ENCODE assay signal across 36 mouse cellular contexts in genomic region chr5:120765010-120765409, GRCm38 (mm10). TPM values are rescaled to one million over a fixed set of nuclear protein-coding genes. Genes with fewer than 3 reads are reported as not detected.
DNase-seq lines count a peak whose midpoint lies in the region; TF ChIP-seq lines count a peak whose summit lies in the region.
"Had no signal": no experiment of that assay in that cellular context is flagged by ENCODE, and none has a peak within 500 bp of the region (broad histone marks: within the 10 kb centered on the region; RNA-seq: fewer than 3 reads in every experiment).

No protein-coding gene starts in this region.

- no peak overlapping the region for H3K4me3 ChIP-seq in layer of hippocampus, adult 2 months
- H3K4me3 ChIP-seq in E14TG2a.4 (replicated peaks; ENCODE audit: low read length) (no peak overlapping the region), ES-E14 (ENCODE audit: insufficient read depth in 1 of 2, low read depth in 1 of 2, low read length in 2 of 2, poor library complexity in 1 of 2, severe bottlenecking in 1 of 2) (no peak overlapping the region)
- no peak overlapping the region for H3K4me3 ChIP-seq in thymus, adult 2 months (ENCODE audit: control insufficient read depth, insufficient read depth, low read length)
- H3K4me3 ChIP-seq: forebrain, embryonic 10.5 days; forebrain, embryonic 13.5 days; heart, adult 2 months; hindbrain, embryonic 12.5 days; hindbrain, embryonic 15.5 days had no signal

- no peaks in the 10 kb centered on the region for H3K9me3 ChIP-seq in E14TG2a.4 (ENCODE audit: low read length)
- H3K9me3 ChIP-seq in ES-E14 (ENCODE audit: control insufficient read depth, insufficient read depth, low read depth, low read length) = no peaks in the 10 kb centered on the region
- H3K9me3 ChIP-seq: forebrain, embryonic 10.5 days; forebrain, embryonic 13.5 days; G1E; hindbrain, embryonic 12.5 days; hindbrain, embryonic 15.5 days had no signal

- H3K27me3 ChIP-seq in E14TG2a.4 (ENCODE audit: insufficient read depth, low read length) = peaks cover 2% of the 10 kb centered on the region; the same call in 1 of the 2 replicates
- no peaks in the 10 kb centered on the region for H3K27me3 ChIP-seq in thymus, adult 2 months (ENCODE audit: control insufficient read depth, insufficient read depth, low read length)
- H3K27me3 ChIP-seq: forebrain, embryonic 13.5 days; hindbrain, embryonic 12.5 days; hindbrain, embryonic 15.5 days had no signal

- WGBS in thymus, adult 2 months = 90% methylated on average over 8 of the region's 8 CpGs

- TF ChIP-seq CTCF in layer of hippocampus, adult 2 months (conservative IDR thresholded peaks at IDR 0.05) = peak; percentile 28
- peak; percentile 97 for TF ChIP-seq CTCF in E14TG2a.4 (conservative IDR thresholded peaks at IDR 0.05; ENCODE audit: low read length)
- no peak for TF ChIP-seq CTCF in thymus, adult 2 months (IDR thresholded peaks at IDR 0.05; ENCODE audit: borderline replicate concordance, control insufficient read depth, extremely low read depth, insufficient read depth, low read length, poor library complexity)

- H3K27ac ChIP-seq in layer of hippocampus, adult 2 months = no peak overlapping the region
- H3K27ac ChIP-seq in ES-E14 (ENCODE audit: insufficient read depth, low read depth, low read length, poor library complexity, severe bottlenecking) = no peak overlapping the region
- H3K27ac ChIP-seq in thymus, adult 2 months (ENCODE audit: control insufficient read depth, insufficient read depth, low read length) = no peak overlapping the region
- H3K27ac ChIP-seq: forebrain, embryonic 10.5 days; forebrain, embryonic 13.5 days; heart, adult 2 months; hindbrain, embryonic 12.5 days; hindbrain, embryonic 15.5 days had no signal

- DNase-seq in layer of hippocampus, adult 2 months (ENCODE audit: low spot score in 2 of 2) = no peak
- no peak for DNase-seq in layer of hippocampus, adult 8-10 months (ENCODE audit: low spot score in 2 of 2)
- peak; percentile 30 for DNase-seq in A20 (ENCODE audit: low read depth, low spot score)
- no peak for DNase-seq in ES-E14 (ENCODE audit: low read depth, low spot score)
- no peak for DNase-seq in left cerebral cortex, adult 8-10 months (ENCODE audit: low spot score in 2 of 2)
- DNase-seq in thymus, adult 2 months = no peak
- no peak for DNase-seq in thymus, postnatal 4 days
- DNase-seq: adrenal gland, postnatal 14 days; cerebellum, adult 11 months; cerebellum, adult 2 months; cerebellum, adult 9-11 months; gastrocnemius, postnatal 10 days; gastrocnemius, postnatal 36 days; heart, adult 2 months had no signal

- in situ Hi-C loops in ES-E14 (cut with MboI; ENCODE audit: low sequenced_read_pairs in 2 of 2, unreplicated experiment in 2 of 2) = no loop called here

- no peak overlapping the region for H3K9ac ChIP-seq in ES-E14 (ENCODE audit: insufficient read depth, low read depth, low read length, poor library complexity, severe bottlenecking)
- H3K9ac ChIP-seq: forebrain, embryonic 13.5 days; hindbrain, embryonic 12.5 days; hindbrain, embryonic 15.5 days had no signal

- TF ChIP-seq POLR2A in thymus, adult 2 months (IDR thresholded peaks at IDR 0.05; ENCODE audit: control insufficient read depth, extremely low read depth, insufficient read depth, low read length, poor library complexity) = no peak

- H3K4me1 ChIP-seq in E14TG2a.4 (replicated peaks; ENCODE audit: low read depth, low read length) (peaks cover 26% of the 10 kb centered on the region), ES-E14 (ENCODE audit: control insufficient read depth in 2 of 2, insufficient read depth in 2 of 2, low read length in 2 of 2, poor library complexity in 1 of 2) (peaks cover 3 to 7% of the 10 kb centered on the region in 2 experiments; a peak in 1 of 4 replicates)
- H3K4me1 ChIP-seq in thymus, adult 2 months (replicated peaks; ENCODE audit: control insufficient read depth, insufficient read depth, low read length) = peaks cover 2% of the 10 kb centered on the region; the same call in 1 of the 2 replicates
- H3K4me1 ChIP-seq: forebrain, embryonic 13.5 days; hindbrain, embryonic 12.5 days had no signal

- no peaks in the 10 kb centered on the region for H3K36me3 ChIP-seq in E14TG2a.4 (ENCODE audit: insufficient read depth, low read length)
- H3K36me3 ChIP-seq in ES-E14 (ENCODE audit: control insufficient read depth, insufficient read depth, low read length, poor library complexity, severe bottlenecking) = no peaks in the 10 kb centered on the region
- H3K36me3 ChIP-seq in thymus, adult 2 months (ENCODE audit: control insufficient read depth, insufficient read depth, low read length) = no peaks in the 10 kb centered on the region
- H3K36me3 ChIP-seq: forebrain, embryonic 10.5 days; G1E; hindbrain, embryonic 12.5 days; hindbrain, embryonic 15.5 days had no signal

TF ChIP-seq in ES-E14, 5 proteins besides CTCF, POLR2A, EP300 and RAD21:
- TF ChIP-seq ZC3H11A (IDR thresholded peaks at IDR 0.05; ENCODE audit: borderline replicate concordance, low read depth, low read length) (0 out of 2 replicates have a peak, but pooled peaks have one; percentile 26), ZNF384 (IDR thresholded peaks at IDR 0.05; ENCODE audit: low read depth, low read length) (no peak)

RNA-seq across cellular contexts. Expression of gene Oas3, which starts 12.5 kb away (rescaled TPM):
- not detected for total RNA-seq in layer of hippocampus, adult 2 months (2021)
- total RNA-seq in layer of hippocampus, adult 8-10 months (2022) = under 1 TPM in 2 of 4 experiments, not detected in 2; 0.09 to 0.30 TPM
- total RNA-seq in ES-E14 (2012; rRNA removed) = 1.6 and 2.4 TPM in 2 replicates
- total RNA-seq in left cerebral cortex, adult 8-10 months (2022) = not detected
- 27.6 and 28.1 TPM in 2 replicates for polyA plus RNA-seq in thymus, adult 2 months (2012; rRNA removed)
- total RNA-seq: gastrocnemius, adult 18-20 months; gastrocnemius, postnatal 10 days; gastrocnemius, postnatal 36 days had no signal
- polyA plus RNA-seq: C2C12; embryonic facial prominence, embryonic 11.5 days had no signal

RNA-seq across cellular contexts. Expression of gene Oas2, which starts 15.4 kb away (rescaled TPM):
- not detected for total RNA-seq in layer of hippocampus, adult 2 months (2021)
- under 1 TPM; 0.12 to 0.65 (median 0.40) TPM for total RNA-seq in layer of hippocampus, adult 8-10 months (2022)
- total RNA-seq in ES-E14 (2012; rRNA removed) = 0.85 and 1.3 TPM in 2 replicates
- total RNA-seq in left cerebral cortex, adult 8-10 months (2022) = under 1 TPM in 2 of 4 experiments, not detected in 2; 0.21 to 0.27 TPM
- polyA plus RNA-seq in thymus, adult 2 months (2012; rRNA removed) = 18.5 and 22.4 TPM in 2 replicates
- polyA plus RNA-seq: C2C12; forebrain, embryonic 10.5 days; Patski had no signal

RNA-seq across cellular contexts. Expression of gene Oas1e, which starts 30.3 kb away (rescaled TPM):
- not detected for total RNA-seq in layer of hippocampus, adult 2 months (2021)
- not detected for total RNA-seq in layer of hippocampus, adult 8-10 months (2022)
- total RNA-seq in ES-E14 (2012; rRNA removed) = 0.18 and 0.32 TPM in 2 replicates
- not detected for total RNA-seq in left cerebral cortex, adult 8-10 months (2022)
- 0.52 and 0.74 TPM in 2 replicates for polyA plus RNA-seq in thymus, adult 2 months (2012; rRNA removed)
- total RNA-seq: adrenal gland, adult 18-20 months; adrenal gland, postnatal 14 days; adrenal gland, postnatal 4 days; G1E; gastrocnemius, adult 18-20 months; gastrocnemius, postnatal 10 days; gastrocnemius, postnatal 36 days; granulocyte monocyte progenitor cell, adult 5-6 weeks; heart, adult 2 months; heart, postnatal 25 days had no signal
- polyA plus RNA-seq: activated CD4-positive, CD25-positive, alpha-beta regulatory T cell, adult 4 months; C2C12; CD4-positive, CD25-positive, alpha-beta regulatory T cell, adult 4 months; cerebellum, adult 2 months; embryonic facial prominence, embryonic 11.5 days; forebrain, embryonic 10.5 days; forebrain, embryonic 13.5 days; forebrain, embryonic 16.5 days; G1E; heart, adult 2 months; heart, embryonic 11.5 days; heart, embryonic 14.5 days; heart, postnatal 0 days; intestine, embryonic 14.5 days; Patski had no signal

RNA-seq across cellular contexts. Expression of gene Oas1c, which starts 47.3 kb away (rescaled TPM):
- 1 to 10 TPM in 1 of 2 experiments, under 1 TPM in 1; 0.26 to 1.4 TPM for total RNA-seq in layer of hippocampus, adult 2 months (2021)
- total RNA-seq in layer of hippocampus, adult 8-10 months (2022) = 1 to 10 TPM in 1 of 4 experiments, under 1 TPM in 3; 0.12 to 1.2 (median 0.65) TPM
- total RNA-seq in ES-E14 (2012; rRNA removed) = 1.2 and 1.6 TPM in 2 replicates
- 1 to 10 TPM in 3 of 4 experiments, under 1 TPM in 1; 0.46 to 1.9 (median 1.5) TPM for total RNA-seq in left cerebral cortex, adult 8-10 months (2022)
- polyA plus RNA-seq in thymus, adult 2 months (2012; rRNA removed) = 6.3 and 7.7 TPM in 2 replicates

RNA-seq across cellular contexts. Expression of gene Dtx1, which starts 53.3 kb away (rescaled TPM):
- 10 to 100 TPM; 70.9 to 73.9 TPM for total RNA-seq in layer of hippocampus, adult 2 months (2021)
- total RNA-seq in layer of hippocampus, adult 8-10 months (2022) = 10 to 100 TPM; 62.9 to 71.1 (median 66.9) TPM
- 13.6 and 29.4 TPM in 2 replicates for total RNA-seq in ES-E14 (2012; rRNA removed)
- 10 to 100 TPM; 64.7 to 71.7 (median 69.7) TPM for total RNA-seq in left cerebral cortex, adult 8-10 months (2022)
- 60.6 and 66.6 TPM in 2 replicates for polyA plus RNA-seq in thymus, adult 2 months (2012; rRNA removed)
- total RNA-seq: granulocyte monocyte progenitor cell, adult 5-6 weeks; hematopoietic stem cell, adult 5-6 weeks had no signal
- polyA plus RNA-seq: C2C12 had no signal
